Mouse (Mus musculus) ES-E14 (cell line): Measurements from ENCODE around the gene Gm19935.

Source experiments
- HCFC1 ChIP-seq: IDR thresholded peaks from 2 replicates; pipeline ENCODE4 v1.6.1; 2012; ENCODE audit warnings: low read length, inconsistent platforms, borderline replicate concordance; ENCODE audit not compliant: insufficient read depth
- MAFK ChIP-seq: IDR thresholded peaks from 2 replicates; pipeline ENCODE4 v1.6.1; 2014; ENCODE audit warnings: mild to moderate bottlenecking, low read depth, low read length, inconsistent platforms; ENCODE audit not compliant: insufficient read depth
- ZNF384 ChIP-seq: IDR thresholded peaks from 2 replicates; pipeline ENCODE4 v1.6.1; 2012; ENCODE audit warnings: low read depth, low read length, inconsistent platforms

- TF ChIP-seq HCFC1 = no peak
- no peak for TF ChIP-seq ZNF384
- TF ChIP-seq MAFK = no peak
Observed at GRCm38 (mm10) chr8:90833628-90834320, 16.6 kb upstream of the Gm19935 start.
